9 mouse cellular contexts compared by ENCODE assay signal in genomic region chr7:44442407-44442821, GRCm38 (mm10). TPM values are rescaled to one million over a fixed set of nuclear protein-coding genes. Genes with fewer than 3 reads are reported as not detected.
A peak's percentile ranks its signal among the peaks of the same experiment; 100 is the strongest.
DNase-seq lines count a peak whose midpoint lies in the region; ATAC-seq lines count a peak whose summit lies in the region.
"Had no signal": no experiment of that assay in that cellular context is flagged by ENCODE, and none has a peak within 500 bp of the region (broad histone marks: within the 10 kb centered on the region; RNA-seq: fewer than 3 reads in every experiment).

No protein-coding gene starts in this region.

- H3K36me3 ChIP-seq in heart, embryonic 12.5 days, result no peaks in the 10 kb centered on the region
- no peaks in the 10 kb centered on the region for H3K36me3 ChIP-seq in embryonic facial prominence, embryonic 14.5 days (ENCODE audit: control insufficient read depth, insufficient read depth, low read length)
- no peaks in the 10 kb centered on the region for H3K36me3 ChIP-seq in limb, embryonic 13.5 days

- H3K27ac ChIP-seq in heart, embryonic 12.5 days (ENCODE audit: poor library complexity, severe bottlenecking), result peak overlapping the region; percentile 70
- H3K27ac ChIP-seq in embryonic facial prominence, embryonic 14.5 days (replicated peaks; ENCODE audit: low read depth, low read length), result no peak overlapping the region; the same call in 1 of the 2 replicates
- H3K27ac ChIP-seq in limb, embryonic 13.5 days, result no peak overlapping the region

- H3K9ac ChIP-seq in heart, embryonic 12.5 days, result peak overlapping the region; percentile 85
- H3K9ac ChIP-seq in embryonic facial prominence, embryonic 14.5 days (ENCODE audit: low read depth, low read length), result peak overlapping the region; percentile 66
- peak overlapping the region; percentile 60 for H3K9ac ChIP-seq in limb, embryonic 13.5 days

- peaks cover 83% of the 10 kb centered on the region for H3K27me3 ChIP-seq in heart, embryonic 12.5 days (replicated peaks)
- peaks cover 73% of the 10 kb centered on the region for H3K27me3 ChIP-seq in embryonic facial prominence, embryonic 14.5 days (replicated peaks; ENCODE audit: control insufficient read depth, insufficient read depth, low read length)
- H3K27me3 ChIP-seq in limb, embryonic 13.5 days, result peaks cover 97% of the 10 kb centered on the region

- 3% methylated on average over 14 of the region's 14 CpGs for WGBS in heart, embryonic 12.5 days
- WGBS in embryonic facial prominence, embryonic 14.5 days, result 4% methylated on average over 13 of the region's 14 CpGs
- 2% methylated on average over 9 of the region's 14 CpGs for WGBS in limb, embryonic 13.5 days

- peak; percentile 7; the same call in 1 of the 2 replicates for ATAC-seq in heart, embryonic 12.5 days (ENCODE audit: insufficient number of reproducible peaks, low FRiP score)
- peak; percentile 38; the same call in 1 of the 2 replicates for ATAC-seq in embryonic facial prominence, embryonic 14.5 days (ENCODE audit: low read depth)
- ATAC-seq in limb, embryonic 13.5 days (ENCODE audit: low FRiP score, low read depth), result no peak; the same call in 1 of the 2 replicates
- ATAC-seq in granulocyte monocyte progenitor cell, adult 5-6 weeks (replicated peaks; ENCODE audit: poor library complexity, severe bottlenecking), result no peak

- H3K4me2 ChIP-seq in heart, embryonic 12.5 days, result peak overlapping the region; percentile 78
- H3K4me2 ChIP-seq in embryonic facial prominence, embryonic 14.5 days (ENCODE audit: low read depth, low read length), result peak overlapping the region; percentile 61
- peak overlapping the region; percentile 59 for H3K4me2 ChIP-seq in limb, embryonic 13.5 days (replicated peaks)

- H3K9me3 ChIP-seq in heart, embryonic 12.5 days (replicated peaks), result no peaks in the 10 kb centered on the region
- H3K9me3 ChIP-seq in embryonic facial prominence, embryonic 14.5 days (ENCODE audit: control insufficient read depth, low read length), result no peaks in the 10 kb centered on the region
- H3K9me3 ChIP-seq in limb, embryonic 13.5 days, result no peaks in the 10 kb centered on the region

- H3K4me1 ChIP-seq in heart, embryonic 12.5 days (replicated peaks), result peaks cover 49% of the 10 kb centered on the region
- no peaks in the 10 kb centered on the region for H3K4me1 ChIP-seq in embryonic facial prominence, embryonic 14.5 days (ENCODE audit: control insufficient read depth, insufficient read depth, low read length)
- H3K4me1 ChIP-seq in limb, embryonic 13.5 days, result peaks cover 24% of the 10 kb centered on the region

- peak overlapping the region; percentile 56 for H3K4me3 ChIP-seq in heart, embryonic 12.5 days
- H3K4me3 ChIP-seq in embryonic facial prominence, embryonic 14.5 days (ENCODE audit: low read depth, low read length), result peak overlapping the region; percentile 39
- H3K4me3 ChIP-seq in limb, embryonic 13.5 days, result peak overlapping the region; percentile 38

- no peak for DNase-seq in heart, adult 18-20 months
- peak; percentile 41 for DNase-seq in MN1 (ENCODE audit: low spot score)
- DNase-seq in embryonic facial prominence, embryonic 14.5 days (ENCODE audit: low spot score), result peak; percentile 24
- DNase-seq in adrenal gland, adult 2 months, result no peak
- DNase-seq in spleen, postnatal 14 days (ENCODE audit: low spot score in 2 of 2), result no peak

RNA-seq across cellular contexts. Expression of gene Lrrc4b, which starts 13.6 kb away (rescaled TPM):
- polyA plus RNA-seq in heart, embryonic 12.5 days (2016; fragmentation: Nextera tagmentation; extraction: Ambion mirVana), result 2.3 and 2.4 TPM in 2 replicates
- 10 to 100 TPM; 31.2 to 66.0 TPM for total RNA-seq in heart, adult 18-20 months (2021)
- polyA plus RNA-seq in embryonic facial prominence, embryonic 14.5 days (2014; fragmentation: Nextera tagmentation; extraction: Ambion mirVana), result 1.8 and 2.1 TPM in 2 replicates
- 1.00 and 1.2 TPM in 2 replicates for polyA plus RNA-seq in limb, embryonic 13.5 days (2015; fragmentation: Nextera tagmentation; extraction: Ambion mirVana)
- total RNA-seq in granulocyte monocyte progenitor cell, adult 5-6 weeks (2014; fragmentation: Nextera tagmentation), result not detected in 2 replicates
- total RNA-seq in granulocyte monocyte progenitor cell, adult 5-6 weeks (2017), result not detected in 2 replicates
- 1 to 10 TPM; 5.1 to 8.5 TPM for total RNA-seq in adrenal gland, adult 2 months (2021)
- 10.3 and 16.3 TPM in 2 replicates for polyA plus RNA-seq in adrenal gland, adult 2 months (2012; rRNA removed)
- total RNA-seq: liver, adult 2 months had no signal
- polyA plus RNA-seq: liver, adult 2 months had no signal

RNA-seq across cellular contexts. Expression of gene Aspdh, which starts 22.8 kb away (rescaled TPM):
- 0.46 and 1.5 TPM in 2 replicates for polyA plus RNA-seq in heart, embryonic 12.5 days (2016; fragmentation: Nextera tagmentation; extraction: Ambion mirVana)
- total RNA-seq in heart, adult 18-20 months (2021), result 1 to 10 TPM in 1 of 2 experiments, under 1 TPM in 1; 0.41 to 1.4 TPM
- 0.43 and 0.47 TPM in 2 replicates for polyA plus RNA-seq in embryonic facial prominence, embryonic 14.5 days (2014; fragmentation: Nextera tagmentation; extraction: Ambion mirVana)
- 0.36 TPM in 1 of 2 replicates, not detected in the other for polyA plus RNA-seq in limb, embryonic 13.5 days (2015; fragmentation: Nextera tagmentation; extraction: Ambion mirVana)
- not detected in 2 replicates for total RNA-seq in granulocyte monocyte progenitor cell, adult 5-6 weeks (2014; fragmentation: Nextera tagmentation)
- total RNA-seq in granulocyte monocyte progenitor cell, adult 5-6 weeks (2017), result not detected in 2 replicates
- under 1 TPM in 1 of 2 experiments, not detected in 1; 0.75 TPM for total RNA-seq in adrenal gland, adult 2 months (2021)
- polyA plus RNA-seq in adrenal gland, adult 2 months (2012; rRNA removed), result 0.91 and 2.4 TPM in 2 replicates

RNA-seq across cellular contexts. Expression of gene Josd2, which starts 25.4 kb away (rescaled TPM):
- 141 and 145 TPM in 2 replicates for polyA plus RNA-seq in heart, embryonic 12.5 days (2016; fragmentation: Nextera tagmentation; extraction: Ambion mirVana)
- 100 to 1,000 TPM in 1 of 2 experiments, 10 to 100 TPM in 1; 98.6 to 108 TPM for total RNA-seq in heart, adult 18-20 months (2021)
- 91.2 and 92.8 TPM in 2 replicates for polyA plus RNA-seq in embryonic facial prominence, embryonic 14.5 days (2014; fragmentation: Nextera tagmentation; extraction: Ambion mirVana)
- polyA plus RNA-seq in limb, embryonic 13.5 days (2015; fragmentation: Nextera tagmentation; extraction: Ambion mirVana), result 87.7 and 91.3 TPM in 2 replicates
- total RNA-seq in granulocyte monocyte progenitor cell, adult 5-6 weeks (2014; fragmentation: Nextera tagmentation), result 26.4 and 62.3 TPM in 2 replicates
- total RNA-seq in granulocyte monocyte progenitor cell, adult 5-6 weeks (2017), result 15.9 and 31.2 TPM in 2 replicates
- 10 to 100 TPM; 51.2 to 61.7 TPM for total RNA-seq in adrenal gland, adult 2 months (2021)
- 171 and 179 TPM in 2 replicates for polyA plus RNA-seq in adrenal gland, adult 2 months (2012; rRNA removed)

RNA-seq across cellular contexts. Expression of gene Emc10, which starts 53.9 kb away (rescaled TPM):
- polyA plus RNA-seq in heart, embryonic 12.5 days (2016; fragmentation: Nextera tagmentation; extraction: Ambion mirVana), result 111 and 114 TPM in 2 replicates
- total RNA-seq in heart, adult 18-20 months (2021), result 10 to 100 TPM; 79.6 to 85.6 TPM
- 140 and 145 TPM in 2 replicates for polyA plus RNA-seq in embryonic facial prominence, embryonic 14.5 days (2014; fragmentation: Nextera tagmentation; extraction: Ambion mirVana)
- polyA plus RNA-seq in limb, embryonic 13.5 days (2015; fragmentation: Nextera tagmentation; extraction: Ambion mirVana), result 104 and 106 TPM in 2 replicates
- 63.1 and 126 TPM in 2 replicates for total RNA-seq in granulocyte monocyte progenitor cell, adult 5-6 weeks (2014; fragmentation: Nextera tagmentation)
- total RNA-seq in granulocyte monocyte progenitor cell, adult 5-6 weeks (2017), result 33.7 and 42.0 TPM in 2 replicates
- 100 to 1,000 TPM in 1 of 2 experiments, 10 to 100 TPM in 1; 77.9 to 101 TPM for total RNA-seq in adrenal gland, adult 2 months (2021)
- polyA plus RNA-seq in adrenal gland, adult 2 months (2012; rRNA removed), result 516 and 555 TPM in 2 replicates

RNA-seq across cellular contexts. Expression of gene Fam71e1, which starts 54.0 kb away (rescaled TPM):
- 10.1 and 12.7 TPM in 2 replicates for polyA plus RNA-seq in heart, embryonic 12.5 days (2016; fragmentation: Nextera tagmentation; extraction: Ambion mirVana)
- total RNA-seq in heart, adult 18-20 months (2021), result 1 to 10 TPM; 1.6 to 4.3 TPM
- polyA plus RNA-seq in embryonic facial prominence, embryonic 14.5 days (2014; fragmentation: Nextera tagmentation; extraction: Ambion mirVana), result 5.4 and 10.7 TPM in 2 replicates
- 22.4 and 22.9 TPM in 2 replicates for polyA plus RNA-seq in limb, embryonic 13.5 days (2015; fragmentation: Nextera tagmentation; extraction: Ambion mirVana)
- 12.3 TPM in 1 of 2 replicates, not detected in the other for total RNA-seq in granulocyte monocyte progenitor cell, adult 5-6 weeks (2014; fragmentation: Nextera tagmentation)
- 0.67 and 3.0 TPM in 2 replicates for total RNA-seq in granulocyte monocyte progenitor cell, adult 5-6 weeks (2017)
- total RNA-seq in adrenal gland, adult 2 months (2021), result 1 to 10 TPM; 8.3 to 9.1 TPM
- 28.6 and 30.9 TPM in 2 replicates for polyA plus RNA-seq in adrenal gland, adult 2 months (2012; rRNA removed)

Comparison
In these comparisons a context has a peak if more than half of its experiments do, and no peak if none do; other contexts are left out.
1. ATAC-seq: peak in heart, embryonic 12.5 days (single experiment) and embryonic facial prominence, embryonic 14.5 days (single experiment); none in limb, embryonic 13.5 days (single experiment) and granulocyte monocyte progenitor cell, adult 5-6 weeks (single experiment).
2. DNase-seq: peak in MN1 (single experiment) and embryonic facial prominence, embryonic 14.5 days (single experiment); none in heart, adult 18-20 months (0 of 2), adrenal gland, adult 2 months (single experiment) and spleen, postnatal 14 days (0 of 2).
3. Peak in every context shown above with its lines, with median percentiles within 50 percentile points of each other: H3K4me2 ChIP-seq, H3K4me3 ChIP-seq and H3K9ac ChIP-seq.